Mouse (Mus musculus) gastrocnemius, adult 2 months (tissue): Measurements from ENCODE around the gene Wnt4. TPM values are rescaled to one million over a fixed set of nuclear protein-coding genes. Genes with fewer than 3 reads are reported as not detected.

Experiments
- DNase-seq: peaks from one replicate; pipeline ENCODE4 v3.0.0; 2022
- H3K27ac ChIP-seq: fragments of 200-600 bp; 2 replicates; pipeline ENCODE4 v1.8.1; 2022; ENCODE audit warnings: mild to moderate bottlenecking
- H3K4me3 ChIP-seq: fragments of 200-600 bp; 2 replicates; pipeline ENCODE4 v1.8.1; 2022; ENCODE audit warnings: mild to moderate bottlenecking, moderate library complexity
- CTCF ChIP-seq: fragments of 200-600 bp; IDR thresholded peaks from 2 replicates; pipeline ENCODE4 v1.8.1; 2022; ENCODE audit warnings: antibody characterized with exemption, mild to moderate bottlenecking, moderate library complexity
- intact Hi-C: fragments of 180-260 bp; cut with DNase I; formaldehyde crosslinking; loops from one replicate; pipeline ENCODE4 v1.15.1; 2025
- total RNA-seq, 2 experiments: library from RNA; stranded (reverse); gene quantifications; 2 replicates each; pipeline ENCODE4 v1.2.3; 2021

Wnt4 gene
- total RNA-seq, 2 experiments from 2014 or later: 9.2 to 13.0 TPM

DNA sequence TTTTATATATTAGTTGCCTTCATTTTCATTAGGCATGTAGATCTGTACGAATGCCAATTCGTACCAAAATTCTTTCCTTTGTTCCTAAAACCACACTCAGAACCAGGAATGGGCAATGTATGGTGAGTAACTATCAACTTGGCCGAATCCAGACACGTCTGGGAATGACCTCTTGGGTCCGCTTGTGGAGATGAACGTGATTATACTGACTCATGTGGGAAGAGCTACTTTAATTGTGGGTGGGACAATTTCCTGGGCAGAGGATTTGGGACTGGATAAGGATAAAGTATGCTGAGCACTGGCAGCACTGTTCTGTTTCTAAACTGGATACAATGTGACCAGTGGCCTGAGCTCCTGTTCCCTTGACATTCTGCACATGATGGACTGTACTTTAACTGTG lies 47.6 kb downstream of the Wnt4 start:
- TF ChIP-seq CTCF: no peak
- no peak overlapping the region for H3K27ac ChIP-seq
- intact Hi-C loops: no loop called here

DNA sequence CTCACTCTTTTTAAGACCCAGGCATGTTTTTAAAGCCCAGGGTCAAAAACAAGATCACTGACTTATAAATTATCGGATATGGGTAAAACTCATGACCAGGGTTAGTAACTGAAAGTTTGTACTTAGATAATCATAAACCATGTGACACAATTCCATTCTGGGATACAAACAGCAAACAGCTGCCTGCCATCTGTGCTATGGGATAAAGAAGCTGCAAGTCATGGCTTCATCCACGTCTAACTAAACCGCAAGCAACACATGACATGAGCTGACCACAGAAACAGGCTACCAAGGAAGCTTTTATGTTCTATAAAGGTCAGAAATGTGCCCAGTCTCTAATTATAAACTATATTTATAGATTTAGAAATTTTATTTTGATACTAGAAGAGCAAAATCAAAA lies 49.2 kb downstream of the Wnt4 start:
- DNase-seq: no peak
- no peak overlapping the region for H3K4me3 ChIP-seq
- no peak for TF ChIP-seq CTCF
- intact Hi-C loops: no loop called here
- peak overlapping the region; percentile 49 for H3K27ac ChIP-seq

More for the DNA sequence above, 47.6 kb downstream of the Wnt4 start:
- no peak overlapping the region for H3K4me3 ChIP-seq
- no peak for DNase-seq

GRCm38 (mm10) chr4:137332051-137332450 lies 54.8 kb downstream of the Wnt4 start:
- intact Hi-C loops: no loop called here
- TF ChIP-seq CTCF: no peak
- no peak for DNase-seq

GRCm38 (mm10) chr4:137336468-137336867 lies 59.2 kb downstream of the Wnt4 start:
- no peak for TF ChIP-seq CTCF
- Histone ChIP-seq H3K4me3 (no peak overlapping the region; the same call in 1 of the 2 replicates), H3K27ac (peak overlapping the region; percentile 41)
- intact Hi-C loops: no loop called here
- DNase-seq: no peak

More at GRCm38 (mm10) chr4:137332051-137332450, 54.8 kb downstream of the Wnt4 start:
- H3K4me3 ChIP-seq: no peak overlapping the region
- H3K27ac ChIP-seq: no peak overlapping the region

- Histone ChIP-seq H3K4me3 (peak overlapping the region; percentile 23; the same call in 1 of the 2 replicates), H3K27ac (peak overlapping the region; percentile 72)
- DNase-seq: no peak
- no peak for TF ChIP-seq CTCF
- intact Hi-C loops: no loop called here
Observed at GRCm38 (mm10) chr4:137339415-137339814, 62.1 kb downstream of the Wnt4 start.

GRCm38 (mm10) chr4:137342816-137343215 lies 65.5 kb downstream of the Wnt4 start:
- Histone ChIP-seq H3K4me3 (no peak overlapping the region), H3K27ac (peak overlapping the region; percentile 43; the same call in 1 of the 2 replicates)
- TF ChIP-seq CTCF: no peak
- DNase-seq: no peak
- intact Hi-C loops: no loop called here

DNA sequence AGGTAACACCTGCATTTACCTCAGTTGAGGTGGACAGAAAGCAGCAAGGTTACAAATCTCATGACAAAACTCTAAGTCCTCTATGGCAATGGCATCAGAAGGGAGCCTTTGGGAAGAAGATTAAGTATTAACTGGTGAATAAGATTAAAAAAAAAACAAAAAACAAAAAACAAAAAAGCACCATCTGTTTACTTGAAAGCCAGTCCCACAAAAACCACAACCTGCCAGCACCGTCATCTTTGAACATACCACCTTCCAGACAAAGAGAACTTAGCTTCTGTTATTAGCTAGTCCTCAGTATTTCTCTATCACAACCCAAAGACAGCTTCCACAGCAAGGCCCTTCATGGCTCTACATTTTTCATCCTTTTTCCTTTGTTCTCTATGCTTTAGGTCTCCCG lies 67.8 kb downstream of the Wnt4 start:
- intact Hi-C loops: no loop called here
- DNase-seq: no peak
- Histone ChIP-seq H3K4me3 (no peak overlapping the region), H3K27ac (0 out of 2 replicates have a peak overlapping the region, but pooled peaks have one; percentile 3)
- TF ChIP-seq CTCF: no peak

GRCm38 (mm10) chr4:137345790-137346189 lies 68.5 kb downstream of the Wnt4 start:
- no peak for DNase-seq
- intact Hi-C loops: no loop called here
- Histone ChIP-seq H3K4me3 (no peak overlapping the region), H3K27ac (0 out of 2 replicates have a peak overlapping the region, but pooled peaks have one; percentile 3)
- no peak for TF ChIP-seq CTCF

Other genes with a start within 250 kb of the Wnt4 start
- gene Zbtb40, start 228.7 kb upstream of the Wnt4 start, total RNA-seq: 1 to 10 TPM; 8.4 to 9.5 TPM
- gene Cdc42, start 80.2 kb downstream of the Wnt4 start, total RNA-seq: 100 to 1,000 TPM; 169 to 187 TPM
- not detected for gene Cela3a, start 132.3 kb downstream of the Wnt4 start, total RNA-seq
- gene Cela3b, start 153.1 kb downstream of the Wnt4 start, total RNA-seq: not detected
- gene 1700013G24Rik, start 175.8 kb downstream of the Wnt4 start, total RNA-seq: not detected
- 10 to 100 TPM; 55.2 to 77.5 TPM for gene Hspg2, start 191.3 kb downstream of the Wnt4 start, total RNA-seq